Mouse (Mus musculus): ENCODE data around the gene Tbl3.
"Not testable (repeated sequence)": the region's sequence is repeated elsewhere in the genome, so short reads cannot be mapped to it uniquely, and the experiment has no call there.

GRCm38 (mm10) chr17:24721383-24721955 is 14.0 kb upstream of the Tbl3 start:
- not testable (repeated sequence) for TF ChIP-seq CTCF (IDR thresholded peaks at IDR 0.05; ENCODE audit: control insufficient read depth, insufficient read depth, insufficient replicate concordance, low read depth, low read length); POLR2A (IDR thresholded peaks at IDR 0.05; ENCODE audit: control insufficient read depth, low read depth, low read length)
